ENCODE assay signal across 8 mouse cellular contexts in the genomic region with DNA sequence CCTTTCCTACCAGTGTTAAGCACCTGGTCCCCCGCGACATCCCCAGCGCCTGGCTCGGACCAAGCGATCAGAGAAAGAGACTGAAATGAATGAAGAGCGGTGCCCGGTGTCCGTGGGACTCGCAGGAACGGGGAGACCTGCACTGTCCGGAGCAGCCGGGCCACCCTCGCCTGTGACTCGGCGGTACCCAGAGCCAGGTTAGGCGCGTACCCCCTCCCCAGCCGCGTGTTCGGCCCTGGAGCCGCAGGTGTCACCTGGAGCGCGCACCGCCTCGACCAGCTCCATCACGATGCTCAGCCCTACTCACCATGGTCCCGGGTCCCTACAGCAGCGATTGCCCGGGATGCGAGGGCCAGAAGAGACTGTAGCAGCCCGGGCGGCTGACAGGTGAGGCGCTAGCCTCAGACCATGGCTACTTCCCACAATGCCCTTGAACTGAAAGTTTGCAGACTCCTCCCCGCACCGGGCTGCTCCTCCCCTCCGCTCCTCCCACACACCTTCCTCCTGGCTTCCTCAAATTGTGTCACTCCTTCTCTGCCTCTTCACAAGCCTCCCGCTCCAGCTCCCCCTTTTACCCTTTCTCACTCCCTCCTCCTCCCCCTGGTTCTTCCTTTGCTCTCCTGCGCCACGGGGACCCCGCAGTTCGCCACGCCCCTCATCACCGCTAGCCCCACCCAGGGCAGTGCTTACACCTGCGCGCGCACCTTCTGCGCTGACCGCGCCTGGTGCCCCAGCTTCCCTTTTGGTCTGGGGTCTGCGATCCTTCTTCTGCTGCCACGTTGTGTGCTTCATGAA. TPM values are rescaled to one million over a fixed set of nuclear protein-coding genes. Genes with fewer than 3 reads are reported as not detected.
DNase-seq lines count a peak whose midpoint lies in the region; ATAC-seq and TF ChIP-seq lines count a peak whose summit lies in the region.

Gene Ap1s3, minus strand, starts transcription at position 430 of the 795 bp plus-strand sequence.

- peak within 1 kb of the TSS; percentile 63 for H3K4me3 ChIP-seq in embryonic facial prominence, embryonic 11.5 days (ENCODE audit: low read depth, low read length)
- H3K4me3 ChIP-seq in lung, postnatal 0 days (ENCODE audit: low read depth, low read length), result peak within 1 kb of the TSS; percentile 65
- peak within 1 kb of the TSS; percentile 89 for H3K4me3 ChIP-seq in thymus, adult 2 months (ENCODE audit: control insufficient read depth, insufficient read depth, low read length)

- H3K4me2 ChIP-seq in embryonic facial prominence, embryonic 11.5 days (ENCODE audit: low read depth, low read length), result peak within 1 kb of the TSS; percentile 93
- peak within 1 kb of the TSS; percentile 80 for H3K4me2 ChIP-seq in lung, postnatal 0 days (replicated peaks; ENCODE audit: low read depth, low read length)

- DNase-seq in CD4-positive helper T cell, adult 2 months (ENCODE audit: low read depth, low spot score), result peak; percentile 84
- DNase-seq in adrenal gland, postnatal 14 days, result peak; percentile 53
- DNase-seq in embryonic facial prominence, embryonic 11.5 days (ENCODE audit: low spot score), result peak; percentile 81
- DNase-seq in heart, postnatal 14 days, result peak; percentile 12 to 37
- peak; percentile 27 for DNase-seq in large intestine, adult 2 months (ENCODE audit: low read depth, low spot score)
- peak; percentile 92 for DNase-seq in lung, postnatal 0 days (ENCODE audit: low spot score)
- peak; percentile 15 for DNase-seq in ovary, adult 18-20 months (ENCODE audit: low spot score)
- peak; percentile 79 for DNase-seq in thymus, adult 2 months

- H3K9me3 ChIP-seq in embryonic facial prominence, embryonic 11.5 days (replicated peaks; ENCODE audit: control insufficient read depth, low read length), result no peaks in the 10 kb centered on the region
- H3K9me3 ChIP-seq in lung, postnatal 0 days (ENCODE audit: low read length), result no peaks in the 10 kb centered on the region

- H3K4me1 ChIP-seq in embryonic facial prominence, embryonic 11.5 days (ENCODE audit: control insufficient read depth, insufficient read depth, low read length), result no peaks in the 10 kb centered on the region
- H3K4me1 ChIP-seq in lung, postnatal 0 days (ENCODE audit: insufficient read depth, low read depth, low read length), result no peaks in the 10 kb centered on the region
- H3K4me1 ChIP-seq in thymus, adult 2 months (replicated peaks; ENCODE audit: control insufficient read depth, insufficient read depth, low read length), result peaks cover 8% of the 10 kb centered on the region

- no peak within 1 kb of the TSS for H3K27ac ChIP-seq in embryonic facial prominence, embryonic 11.5 days (replicated peaks; ENCODE audit: low read depth, low read length)
- H3K27ac ChIP-seq in lung, postnatal 0 days (ENCODE audit: low read length), result peak within 1 kb of the TSS; percentile 64
- no peak within 1 kb of the TSS for H3K27ac ChIP-seq in thymus, adult 2 months (ENCODE audit: control insufficient read depth, insufficient read depth, low read length)

- intact Hi-C loops in heart, postnatal 14 days (cut with DNase I), result loop anchor here (10.0 kb wide), 1 partner anchor 237 kb away; no protein-coding TSS in a partner anchor

- under 1% methylated on average over 51 of the region's 51 CpGs for WGBS in embryonic facial prominence, embryonic 11.5 days
- under 1% methylated on average over 51 of the region's 51 CpGs for WGBS in large intestine, adult 2 months
- WGBS in lung, postnatal 0 days, result under 1% methylated on average over 51 of the region's 51 CpGs
- under 1% methylated on average over 51 of the region's 51 CpGs for WGBS in thymus, adult 2 months

- ATAC-seq in embryonic facial prominence, embryonic 11.5 days (replicated peaks; ENCODE audit: insufficient number of reproducible peaks, low FRiP score, low TSS enrichment, low read depth), result peak; percentile 90
- peak; percentile 95 for ATAC-seq in lung, postnatal 0 days

- TF ChIP-seq CTCF in lung, postnatal 0 days (IDR thresholded peaks at IDR 0.05), result no peak
- peak; percentile 38; the same call in 1 of the 2 replicates for TF ChIP-seq CTCF in thymus, adult 2 months (IDR thresholded peaks at IDR 0.05; ENCODE audit: borderline replicate concordance, control insufficient read depth, extremely low read depth, insufficient read depth, low read length, poor library complexity)

- H3K36me3 ChIP-seq in embryonic facial prominence, embryonic 11.5 days (replicated peaks; ENCODE audit: control insufficient read depth, insufficient read depth, low read depth, low read length), result no peaks in the 10 kb centered on the region
- H3K36me3 ChIP-seq in lung, postnatal 0 days (ENCODE audit: insufficient read depth, low read length), result no peaks in the 10 kb centered on the region
- H3K36me3 ChIP-seq in thymus, adult 2 months (ENCODE audit: control insufficient read depth, insufficient read depth, low read length), result no peaks in the 10 kb centered on the region

- no peak for TF ChIP-seq EP300 in lung, postnatal 0 days (IDR thresholded peaks at IDR 0.05)

- peak; percentile 43; the same call in 1 of the 2 replicates for TF ChIP-seq POLR2A in thymus, adult 2 months (IDR thresholded peaks at IDR 0.05; ENCODE audit: control insufficient read depth, extremely low read depth, insufficient read depth, low read length, poor library complexity)

- H3K27me3 ChIP-seq in embryonic facial prominence, embryonic 11.5 days (ENCODE audit: control insufficient read depth, insufficient read depth, low read length), result no peaks in the 10 kb centered on the region
- 0 out of 2 replicates have a peak, but pooled peaks cover 11% of the 10 kb centered on the region for H3K27me3 ChIP-seq in lung, postnatal 0 days (replicated peaks; ENCODE audit: insufficient read depth, low read length)
- H3K27me3 ChIP-seq in thymus, adult 2 months (ENCODE audit: control insufficient read depth, insufficient read depth, low read length), result no peaks in the 10 kb centered on the region

- peak within 1 kb of the TSS; percentile 57 for H3K9ac ChIP-seq in embryonic facial prominence, embryonic 11.5 days (replicated peaks; ENCODE audit: low read length)
- H3K9ac ChIP-seq in lung, postnatal 0 days (replicated peaks; ENCODE audit: low read depth), result peak within 1 kb of the TSS; percentile 48

RNA-seq across cellular contexts. Expression of gene Ap1s3, which starts in this region (rescaled TPM):
- 0.67 and 2.2 TPM in 2 replicates for total RNA-seq in adrenal gland, postnatal 14 days (2021)
- polyA plus RNA-seq in embryonic facial prominence, embryonic 11.5 days (2014; fragmentation: Nextera tagmentation; extraction: Ambion mirVana), result 0.22 and 0.24 TPM in 2 replicates
- total RNA-seq in heart, postnatal 14 days (2021), result under 1 TPM; 0.45 to 0.68 TPM
- 13.3 and 27.2 TPM in 2 replicates for polyA plus RNA-seq in large intestine, adult 2 months (2012; rRNA removed)
- 1.2 and 1.6 TPM in 2 replicates for polyA plus RNA-seq in lung, postnatal 0 days (2015; fragmentation: Nextera tagmentation; extraction: Ambion mirVana)
- 60.5 and 60.7 TPM in 2 replicates for polyA plus RNA-seq in thymus, adult 2 months (2012; rRNA removed)

Comparison
In these comparisons a context has a peak if more than half of its experiments do, and no peak if none do; other contexts are left out.
1. Peak in DNase-seq, ATAC-seq, H3K4me3 ChIP-seq, H3K9ac ChIP-seq and H3K4me2 ChIP-seq in embryonic facial prominence, embryonic 11.5 days; RNA of the gene not detected or under 1 TPM.
2. Peak in DNase-seq in heart, postnatal 14 days; RNA of the gene not detected or under 1 TPM.
3. DNase-seq: peak in every context shown above with its lines; median percentile 92 in lung, postnatal 0 days; 84 in CD4-positive helper T cell, adult 2 months; 81 in embryonic facial prominence, embryonic 11.5 days; 79 in thymus, adult 2 months; 53 in adrenal gland, postnatal 14 days; 27 in large intestine, adult 2 months; 24 in heart, postnatal 14 days; 15 in ovary, adult 18-20 months.